Mouse (Mus musculus): ENCODE data around the gene Tpgs1. TPM values are rescaled to one million over a fixed set of nuclear protein-coding genes. Genes with fewer than 3 reads are reported as not detected.

The Tpgs1 gene
- polyA plus RNA-seq, 1 experiment from 2014 or later: 99.8 TPM

- 0 out of 2 replicates have a peak, but pooled peaks have one; percentile 10 for ATAC-seq (replicated peaks)
These were observed 42.9 kb downstream of the Tpgs1 start for GRCm38 (mm10) chr10:79712029-79712428.

GRCm38 (mm10) chr10:79712499-79713126 is 43.4 kb downstream of the Tpgs1 start:
- WGBS: 17% methylated on average over 4 of the region's 6 CpGs
- no peak overlapping the region for H3K4me2 ChIP-seq
- ATAC-seq (replicated peaks): no peak

More at GRCm38 (mm10) chr10:79712029-79712428, 42.9 kb downstream of the Tpgs1 start:
- WGBS: 89% methylated on average over 1 of the region's 1 CpGs
- Histone ChIP-seq H3K4me3 (no peak overlapping the region), H3K9me3 (no peaks in the 10 kb centered on the region), H3K4me2 (no peak overlapping the region), H3K27ac (no peak overlapping the region), H3K27me3 (replicated peaks) (peaks cover 16% of the 10 kb centered on the region), H3K4me1 (peaks cover 17% of the 10 kb centered on the region), H3K9ac (no peak overlapping the region), H3K36me3 (replicated peaks) (peaks cover 22% of the 10 kb centered on the region)

DNA sequence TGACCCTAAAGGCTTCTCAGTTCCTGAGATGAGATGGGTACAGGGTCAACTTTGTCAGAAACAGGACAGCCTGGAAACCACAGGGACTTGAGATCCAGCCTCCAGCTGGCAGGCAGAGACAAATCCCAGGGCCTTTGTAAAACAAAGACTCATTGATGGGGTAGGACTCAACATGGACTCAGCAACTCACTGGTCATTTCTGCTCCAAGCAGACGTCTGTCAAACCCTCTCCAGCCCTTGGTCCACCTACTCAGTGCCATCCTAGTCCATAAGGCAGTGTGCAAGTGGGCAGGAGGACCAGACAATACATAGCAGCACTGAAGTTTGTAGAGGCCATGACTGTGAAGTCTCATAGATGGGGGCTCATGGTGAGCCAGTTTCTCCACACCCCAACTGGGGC is 44.0 kb downstream of the Tpgs1 start:
- Histone ChIP-seq H3K36me3 (replicated peaks) (peaks cover 22% of the 10 kb centered on the region), H3K4me3 (no peak overlapping the region), H3K4me2 (no peak overlapping the region), H3K27me3 (replicated peaks) (peaks cover 27% of the 10 kb centered on the region), H3K27ac (no peak overlapping the region), H3K9me3 (no peaks in the 10 kb centered on the region), H3K4me1 (peaks cover 20% of the 10 kb centered on the region), H3K9ac (no peak overlapping the region)
- no peak for ATAC-seq (replicated peaks)
- WGBS: 17% methylated on average over 1 of the region's 1 CpGs

More at GRCm38 (mm10) chr10:79712499-79713126, 43.4 kb downstream of the Tpgs1 start:
- no peak overlapping the region for H3K9ac ChIP-seq
- H3K36me3 ChIP-seq (replicated peaks): peaks cover 22% of the 10 kb centered on the region
- no peak overlapping the region for H3K4me3 ChIP-seq
- peaks cover 22% of the 10 kb centered on the region for H3K27me3 ChIP-seq (replicated peaks)
- H3K4me1 ChIP-seq: peaks cover 17% of the 10 kb centered on the region
- no peaks in the 10 kb centered on the region for H3K9me3 ChIP-seq
- no peak overlapping the region for H3K27ac ChIP-seq

GRCm38 (mm10) chr10:79714996-79715395 is 45.8 kb downstream of the Tpgs1 start:
- no peak overlapping the region for H3K9ac ChIP-seq
- H3K9me3 ChIP-seq: no peaks in the 10 kb centered on the region
- H3K4me3 ChIP-seq: no peak overlapping the region
- peaks cover 24% of the 10 kb centered on the region for H3K4me1 ChIP-seq
- H3K27ac ChIP-seq: no peak overlapping the region
- ATAC-seq (replicated peaks): no peak
- H3K4me2 ChIP-seq: no peak overlapping the region
- WGBS: 58% methylated on average over 4 of the region's 4 CpGs
- H3K27me3 ChIP-seq (replicated peaks): peaks cover 41% of the 10 kb centered on the region
- H3K36me3 ChIP-seq (replicated peaks): peaks cover 22% of the 10 kb centered on the region

- H3K4me1 ChIP-seq: peaks cover 24% of the 10 kb centered on the region
- H3K9me3 ChIP-seq: no peaks in the 10 kb centered on the region
- H3K4me2 ChIP-seq: peak within 1 kb of the TSS; percentile 84
- 2% methylated on average over 57 of the region's 91 CpGs for WGBS
- H3K4me3 ChIP-seq: peak within 1 kb of the TSS; percentile 74
- H3K27ac ChIP-seq: peak within 1 kb of the TSS; percentile 69
- peaks cover 7% of the 10 kb centered on the region; the same call in 1 of the 2 replicates for H3K36me3 ChIP-seq (replicated peaks)
- H3K9ac ChIP-seq: peak within 1 kb of the TSS; percentile 73
- H3K27me3 ChIP-seq (replicated peaks): peaks cover 41% of the 10 kb centered on the region
- ATAC-seq (replicated peaks): peak; percentile 53
These were observed 47.3 kb downstream of the Tpgs1 start, which contains the start of gene Hcn2 for GRCm38 (mm10) chr10:79716254-79716987. Hcn2 (plus strand) TSS chr10:79716634.

GRCm38 (mm10) chr10:79716988-79717355 is 47.8 kb downstream of the Tpgs1 start:
- Histone ChIP-seq H3K9me3 (no peaks in the 10 kb centered on the region), H3K27ac (peak overlapping the region; percentile 69), H3K36me3 (replicated peaks) (peaks cover 2% of the 10 kb centered on the region; the same call in 1 of the 2 replicates), H3K9ac (peak overlapping the region; percentile 73), H3K4me2 (peak overlapping the region; percentile 84), H3K4me1 (peaks cover 24% of the 10 kb centered on the region), H3K4me3 (peak overlapping the region; percentile 74), H3K27me3 (replicated peaks) (peaks cover 41% of the 10 kb centered on the region)
- WGBS: under 1% methylated on average over 42 of the region's 44 CpGs
- peak; percentile 22 for ATAC-seq (replicated peaks)

GRCm38 (mm10) chr10:79717640-79718357 is 48.6 kb downstream of the Tpgs1 start:
- ATAC-seq (replicated peaks): no peak
- peak overlapping the region; percentile 73 for H3K9ac ChIP-seq
- peaks cover 41% of the 10 kb centered on the region for H3K27me3 ChIP-seq (replicated peaks)
- H3K4me2 ChIP-seq: peak overlapping the region; percentile 84
- no peaks in the 10 kb centered on the region for H3K9me3 ChIP-seq
- H3K36me3 ChIP-seq (replicated peaks): no peaks in the 10 kb centered on the region
- WGBS: 4% methylated on average over 43 of the region's 43 CpGs
- H3K4me1 ChIP-seq: peaks cover 24% of the 10 kb centered on the region
- peak overlapping the region; percentile 74 for H3K4me3 ChIP-seq
- no peak overlapping the region for H3K27ac ChIP-seq

DNA sequence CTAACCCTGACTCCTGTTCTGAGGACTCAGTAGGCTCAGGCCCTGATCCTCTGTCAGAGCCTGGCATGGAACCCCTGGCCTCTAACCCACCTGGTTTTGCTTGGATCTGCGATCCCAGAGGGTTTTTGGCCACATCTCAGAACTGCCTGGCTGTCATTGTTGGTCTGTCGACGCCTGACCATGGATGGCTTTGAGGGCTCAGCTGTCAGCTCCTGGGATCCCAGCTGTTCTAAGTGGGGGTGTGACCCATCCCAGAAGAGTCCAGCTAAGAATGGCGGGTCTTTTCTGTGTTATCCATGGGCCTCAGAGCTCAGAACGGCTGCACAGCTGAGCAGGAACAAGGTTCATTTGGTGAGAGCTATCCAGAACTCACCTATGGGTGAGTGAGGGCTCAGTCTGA is 51.9 kb downstream of the Tpgs1 start:
- Histone ChIP-seq H3K36me3 (replicated peaks) (no peaks in the 10 kb centered on the region), H3K27me3 (replicated peaks) (peaks cover 28% of the 10 kb centered on the region), H3K9ac (no peak overlapping the region), H3K4me1 (peaks cover 22% of the 10 kb centered on the region), H3K27ac (no peak overlapping the region), H3K4me2 (no peak overlapping the region), H3K4me3 (no peak overlapping the region), H3K9me3 (no peaks in the 10 kb centered on the region)
- WGBS: 64% methylated on average over 5 of the region's 5 CpGs
- no peak for ATAC-seq (replicated peaks)

- no peaks in the 10 kb centered on the region for H3K9me3 ChIP-seq
- WGBS: 50% methylated on average over 6 of the region's 6 CpGs
- H3K27me3 ChIP-seq (replicated peaks): peaks cover 15% of the 10 kb centered on the region
- ATAC-seq (replicated peaks): no peak
- peaks cover 5% of the 10 kb centered on the region for H3K4me1 ChIP-seq
- H3K4me2 ChIP-seq: no peak overlapping the region
- no peak overlapping the region for H3K27ac ChIP-seq
- no peak overlapping the region for H3K9ac ChIP-seq
- no peak overlapping the region for H3K4me3 ChIP-seq
- no peaks in the 10 kb centered on the region for H3K36me3 ChIP-seq (replicated peaks)
These were observed 53.9 kb downstream of the Tpgs1 start for GRCm38 (mm10) chr10:79723047-79723446.

GRCm38 (mm10) chr10:79723692-79724091 is 54.5 kb downstream of the Tpgs1 start:
- no peak overlapping the region for H3K4me2 ChIP-seq
- H3K9ac ChIP-seq: no peak overlapping the region
- H3K4me3 ChIP-seq: no peak overlapping the region
- H3K4me1 ChIP-seq: no peaks in the 10 kb centered on the region
- peaks cover 9% of the 10 kb centered on the region for H3K27me3 ChIP-seq (replicated peaks)
- 92% methylated on average over 7 of the region's 7 CpGs for WGBS
- no peak overlapping the region for H3K27ac ChIP-seq
- H3K36me3 ChIP-seq (replicated peaks): no peaks in the 10 kb centered on the region
- no peak for ATAC-seq (replicated peaks)
- no peaks in the 10 kb centered on the region for H3K9me3 ChIP-seq
